Mouse (Mus musculus) spleen, adult 2 months (tissue): ENCODE results near the gene Lyrm4.

Experiments
- CTCF ChIP-seq: fragments of 200-500 bp; IDR thresholded peaks from 2 replicates; pipeline ENCODE4 v1.5.1; 2011; ENCODE audit warnings: mild to moderate bottlenecking, inconsistent platforms; ENCODE audit not compliant: insufficient read depth, insufficient read length, insufficient replicate concordance; ENCODE audit errors: extremely low read depth
- POLR2A ChIP-seq: fragments of 200-500 bp; IDR thresholded peaks from 2 replicates; pipeline ENCODE4 v1.6.1; 2011; ENCODE audit warnings: low read depth, low read length, inconsistent platforms

GRCm38 (mm10) chr13:35976912-35977311, 140.4 kb downstream of the Lyrm4 start:
- TF ChIP-seq CTCF: no peak
- TF ChIP-seq POLR2A: no peak
